ENCODE assay signal across 8 mouse cellular contexts in the genomic region with DNA sequence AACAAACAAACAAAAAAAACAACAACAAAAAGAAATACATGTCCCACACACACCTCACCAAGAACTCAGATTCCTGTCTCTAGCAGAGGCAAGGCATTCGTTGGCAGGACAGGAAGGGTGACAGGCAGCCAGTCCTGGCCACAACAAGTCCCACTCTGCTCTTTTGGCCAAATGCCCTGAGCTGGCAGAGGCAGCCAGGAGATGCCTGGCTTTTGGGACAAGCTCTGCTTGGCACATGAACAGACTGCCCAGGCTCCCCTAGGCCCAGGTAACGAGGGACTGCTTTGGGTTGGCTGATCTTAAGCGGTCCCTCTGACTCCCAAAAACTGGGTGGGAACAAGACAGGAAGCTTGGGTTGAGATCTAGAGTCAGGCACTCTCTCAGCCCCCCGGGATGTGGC. TPM values are rescaled to one million over a fixed set of nuclear protein-coding genes. Genes with fewer than 3 reads are reported as not detected.
A peak's percentile ranks its signal among the peaks of the same experiment; 100 is the strongest.
DNase-seq lines count a peak whose midpoint lies in the region; TF ChIP-seq lines count a peak whose summit lies in the region.

No protein-coding gene starts in this region.

- DNase-seq in adrenal gland, adult 2 months: peak; percentile 80
- peak; percentile 51 for DNase-seq in fat pad, adult 2 months (ENCODE audit: extremely low read depth, low read depth, low spot score)
- peak; percentile 78 to 89 for DNase-seq in heart, postnatal 14 days
- DNase-seq in limb, embryonic 10.5 days (ENCODE audit: low spot score): no peak
- DNase-seq in naive thymus-derived CD4-positive, alpha-beta T cell, adult 2 months (ENCODE audit: low read depth): peak; percentile 30
- DNase-seq in retina, embryonic 14.5 days (ENCODE audit: low spot score): no peak
- no peak for DNase-seq in left cerebral cortex, adult 18-20 months (ENCODE audit: low spot score in 2 of 2)

- peaks cover 61% of the 10 kb centered on the region for H3K79me2 ChIP-seq in C2C12 (ENCODE audit: control insufficient read depth, insufficient read depth)

- H3ac ChIP-seq in C2C12 (ENCODE audit: control insufficient read depth, insufficient read length, low read depth): peak overlapping the region; percentile 89

- H3K36me3 ChIP-seq in C2C12 (ENCODE audit: control insufficient read depth, insufficient read depth): peaks cover 4% of the 10 kb centered on the region
- H3K36me3 ChIP-seq in limb, embryonic 10.5 days: peaks cover 36% of the 10 kb centered on the region

- no peaks in the 10 kb centered on the region for H3K9me3 ChIP-seq in limb, embryonic 10.5 days (replicated peaks)

- H3K4me3 ChIP-seq in C2C12 (ENCODE audit: insufficient read depth, poor library complexity, severe bottlenecking): peak overlapping the region; percentile 56
- H3K4me3 ChIP-seq in limb, embryonic 10.5 days: peak overlapping the region; percentile 88

- peak overlapping the region; percentile 96; the same call in 1 of the 2 replicates for H3K27ac ChIP-seq in limb, embryonic 10.5 days

- TF ChIP-seq CTCF in C2C12 (IDR thresholded peaks at IDR 0.05; ENCODE audit: control insufficient read depth, insufficient read depth, insufficient read length): no peak

- 49% methylated on average over 4 of the region's 4 CpGs for WGBS in limb, embryonic 10.5 days

- H3K27me3 ChIP-seq in C2C12 (ENCODE audit: control insufficient read depth, insufficient read depth, insufficient read length): no peaks in the 10 kb centered on the region
- H3K27me3 ChIP-seq in limb, embryonic 10.5 days (ENCODE audit: low read depth, poor library complexity, severe bottlenecking): no peaks in the 10 kb centered on the region

- H3K79me3 ChIP-seq in C2C12 (ENCODE audit: low read depth): peaks cover 50% of the 10 kb centered on the region

- peaks cover 60% of the 10 kb centered on the region for H3K4me1 ChIP-seq in limb, embryonic 10.5 days

- intact Hi-C loops in heart, postnatal 14 days (cut with DNase I): no loop called here

TF ChIP-seq in C2C12, 6 proteins besides CTCF, POLR2A, EP300 and RAD21:
- no peak for TF ChIP-seq USF1 (IDR thresholded peaks at IDR 0.05; ENCODE audit: low read depth)
- no peak for TF ChIP-seq MAX (IDR thresholded peaks at IDR 0.05)
- no peak for TF ChIP-seq CEBPB (IDR thresholded peaks at IDR 0.05; ENCODE audit: low read depth)
- no peak for TF ChIP-seq MYOD1 (IDR thresholded peaks at IDR 0.05; ENCODE audit: control insufficient read depth, insufficient read length, low read depth)
- TF ChIP-seq MYOG (IDR thresholded peaks at IDR 0.05; ENCODE audit: control insufficient read depth, extremely low read depth, insufficient read length): no peak
- TF ChIP-seq FOSL1 (IDR thresholded peaks at IDR 0.05; ENCODE audit: insufficient read depth, low read length, poor library complexity, severe bottlenecking): no peak

RNA-seq across cellular contexts. Expression of gene Tmem201, which starts 1.3 kb away (rescaled TPM):
- 27.7 TPM for polyA plus RNA-seq in C2C12 (2012; fragmentation: generic; extraction: Trizol)
- total RNA-seq in adrenal gland, adult 2 months (2021): 10 to 100 TPM; 30.0 to 31.0 TPM
- polyA plus RNA-seq in adrenal gland, adult 2 months (2012; rRNA removed): 85.3 and 95.4 TPM in 2 replicates
- total RNA-seq in heart, postnatal 14 days (2021): 10 to 100 TPM; 82.7 to 83.9 TPM
- polyA plus RNA-seq in limb, embryonic 10.5 days (2016; fragmentation: Nextera tagmentation; extraction: Ambion mirVana): 50.7 and 52.1 TPM in 2 replicates
- total RNA-seq in left cerebral cortex, adult 18-20 months (2021): 10 to 100 TPM; 61.0 to 64.6 TPM

RNA-seq across cellular contexts. Expression of gene Pik3cd, which starts 34.2 kb away (rescaled TPM):
- polyA plus RNA-seq in C2C12 (2012; fragmentation: generic; extraction: Trizol): 1.5 TPM
- total RNA-seq in adrenal gland, adult 2 months (2021): 1 to 10 TPM; 6.1 to 6.2 TPM
- polyA plus RNA-seq in adrenal gland, adult 2 months (2012; rRNA removed): 4.2 and 5.0 TPM in 2 replicates
- total RNA-seq in heart, postnatal 14 days (2021): 1 to 10 TPM; 4.8 to 5.5 TPM
- polyA plus RNA-seq in limb, embryonic 10.5 days (2016; fragmentation: Nextera tagmentation; extraction: Ambion mirVana): 2.7 and 3.4 TPM in 2 replicates
- total RNA-seq in left cerebral cortex, adult 18-20 months (2021): 10 to 100 TPM; 23.8 to 24.9 TPM

RNA-seq across cellular contexts. Expression of gene Slc25a33, which starts 37.5 kb away (rescaled TPM):
- 10.2 TPM for polyA plus RNA-seq in C2C12 (2012; fragmentation: generic; extraction: Trizol)
- 10 to 100 TPM; 18.7 to 26.7 TPM for total RNA-seq in adrenal gland, adult 2 months (2021)
- 29.0 and 43.2 TPM in 2 replicates for polyA plus RNA-seq in adrenal gland, adult 2 months (2012; rRNA removed)
- 10 to 100 TPM; 16.2 to 24.2 TPM for total RNA-seq in heart, postnatal 14 days (2021)
- 24.5 and 25.4 TPM in 2 replicates for polyA plus RNA-seq in limb, embryonic 10.5 days (2016; fragmentation: Nextera tagmentation; extraction: Ambion mirVana)
- 10 to 100 TPM; 30.5 to 31.8 TPM for total RNA-seq in left cerebral cortex, adult 18-20 months (2021)

Comparison
In these comparisons a context has a peak if more than half of its experiments do, and no peak if none do; other contexts are left out.
1. DNase-seq: peak in adrenal gland, adult 2 months (single experiment), fat pad, adult 2 months (single experiment), heart, postnatal 14 days (2 of 2) and naive thymus-derived CD4-positive, alpha-beta T cell, adult 2 months (single experiment); none in limb, embryonic 10.5 days (single experiment), retina, embryonic 14.5 days (single experiment) and left cerebral cortex, adult 18-20 months (0 of 2).